Mouse (Mus musculus) lung, embryonic 14.5 days (tissue): Measurements from ENCODE around the gene Prkch. TPM values are rescaled to one million over a fixed set of nuclear protein-coding genes. Genes with fewer than 3 reads are reported as not detected.

Experiments
- ATAC-seq: fragments of 200-750 bp; cut with Nextera tagmentation; 2 replicates; pipeline ENCODE4 v1.8.0; 2017; ENCODE audit warnings: mild to moderate bottlenecking, moderate TSS enrichment, moderate library complexity; ENCODE audit not compliant: insufficient read depth
- DNase-seq: peaks from one replicate; pipeline ENCODE4 v3.0.0-alpha.2; 2015
- H3K27ac ChIP-seq: fragments of 300-500 bp; sonication (generic); 2 replicates; pipeline ENCODE4 v1.5.1; 2014; ENCODE audit warnings: low read depth, mild to moderate bottlenecking, moderate library complexity
- H3K27me3 ChIP-seq: fragments of 300-500 bp; sonication (generic); 2 replicates; pipeline ENCODE4 v1.6.1; 2014; ENCODE audit warnings: low read length, control low read depth; ENCODE audit not compliant: insufficient read depth
- H3K36me3 ChIP-seq: fragments of 300-500 bp; sonication (generic); 2 replicates; pipeline ENCODE4 v1.6.1; 2014; ENCODE audit warnings: control low read depth; ENCODE audit not compliant: insufficient read depth
- H3K4me1 ChIP-seq: fragments of 300-500 bp; sonication (generic); 2 replicates; pipeline ENCODE4 v1.6.1; 2014; ENCODE audit warnings: antibody characterized with exemption, control low read depth; ENCODE audit not compliant: insufficient read depth
- H3K4me2 ChIP-seq: fragments of 300-500 bp; sonication (generic); 2 replicates; pipeline ENCODE4 v1.6.1; 2014; ENCODE audit warnings: mild to moderate bottlenecking
- H3K4me3 ChIP-seq: fragments of 300-500 bp; sonication (generic); 2 replicates; pipeline ENCODE4 v1.5.1; 2014; ENCODE audit warnings: low read depth, low read length
- H3K9ac ChIP-seq: fragments of 300-500 bp; sonication (generic); 2 replicates; pipeline ENCODE4 v1.6.1; 2014
- H3K9me3 ChIP-seq: fragments of 300-500 bp; sonication (generic); 2 replicates; pipeline ENCODE4 v1.6.1; 2016; ENCODE audit warnings: low read depth, low read length, control low read depth
- CTCF ChIP-seq: IDR thresholded peaks from 2 replicates; pipeline ENCODE4 v1.5.1; 2016; ENCODE audit warnings: antibody characterized with exemption, low read depth
- WGBS: fragments of 180-500 bp; shearing (Covaris S2); extraction: QIAGEN DNeasy Blood & Tissue Kit; methylation state at CpG from one replicate; pipeline ENCODE4 v1.1.7; 2014; 5-methylcytosine and 5-hydroxymethylcytosine counted together
- polyA plus RNA-seq: library from polyadenylated mRNA; unstranded; fragments of >200 nt; fragmentation: Nextera tagmentation; extraction: Ambion mirVana; gene quantifications from 2 replicates; pipeline ENCODE4 v1.2.1, GENCODE M21; 2014

The Prkch gene
- polyA plus RNA-seq, 1 experiment from 2014 or later, result 18.0 TPM

DNA sequence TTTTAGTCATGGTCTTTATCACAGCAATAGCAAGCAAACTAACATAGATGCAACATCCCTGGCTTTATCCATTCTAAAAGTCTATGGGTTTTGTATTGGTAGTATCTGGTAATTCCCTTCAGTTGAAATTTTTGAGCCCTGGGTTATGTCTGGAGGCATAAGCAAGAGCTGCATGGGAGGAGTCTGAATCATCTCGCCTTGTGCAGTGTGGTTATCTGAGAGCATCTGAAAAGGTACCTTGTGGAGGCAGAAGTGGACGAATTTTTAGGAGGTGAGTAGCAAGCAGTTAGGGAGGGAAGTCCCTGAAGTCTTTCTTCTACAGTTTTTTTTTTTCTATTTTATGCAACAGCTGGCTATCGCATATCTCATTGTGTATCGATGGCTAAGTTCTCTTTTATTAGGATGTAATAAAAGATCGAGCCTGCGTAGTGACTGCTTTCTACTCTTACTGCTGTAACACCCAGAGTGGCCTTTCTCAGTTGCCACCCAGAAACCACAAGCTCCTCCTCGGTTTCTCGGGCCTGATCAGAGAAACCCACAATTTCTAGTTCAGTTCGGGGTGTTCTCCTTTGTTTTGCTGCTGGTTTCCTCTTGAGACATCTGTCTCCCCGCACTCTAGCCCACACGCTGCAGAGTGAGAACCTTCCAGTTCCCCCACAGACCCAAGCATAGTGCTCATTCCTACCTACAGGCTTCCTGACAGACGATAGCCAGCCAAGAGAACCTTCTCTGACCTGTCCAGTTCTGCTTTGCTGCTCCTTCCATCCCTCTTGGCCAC lies 8.6 kb downstream of the Prkch start:
- no peak overlapping the region for H3K4me3 ChIP-seq
- H3K27me3 ChIP-seq, result no peaks in the 10 kb centered on the region
- H3K4me1 ChIP-seq, result no peaks in the 10 kb centered on the region
- no peak overlapping the region for H3K27ac ChIP-seq
- no peak for TF ChIP-seq CTCF
- H3K36me3 ChIP-seq, result no peaks in the 10 kb centered on the region
- no peak for DNase-seq
- no peak overlapping the region for H3K4me2 ChIP-seq
- no peaks in the 10 kb centered on the region for H3K9me3 ChIP-seq
- H3K9ac ChIP-seq, result no peak overlapping the region
- no peak for ATAC-seq
- 82% methylated on average over 12 of the region's 12 CpGs for WGBS

DNA sequence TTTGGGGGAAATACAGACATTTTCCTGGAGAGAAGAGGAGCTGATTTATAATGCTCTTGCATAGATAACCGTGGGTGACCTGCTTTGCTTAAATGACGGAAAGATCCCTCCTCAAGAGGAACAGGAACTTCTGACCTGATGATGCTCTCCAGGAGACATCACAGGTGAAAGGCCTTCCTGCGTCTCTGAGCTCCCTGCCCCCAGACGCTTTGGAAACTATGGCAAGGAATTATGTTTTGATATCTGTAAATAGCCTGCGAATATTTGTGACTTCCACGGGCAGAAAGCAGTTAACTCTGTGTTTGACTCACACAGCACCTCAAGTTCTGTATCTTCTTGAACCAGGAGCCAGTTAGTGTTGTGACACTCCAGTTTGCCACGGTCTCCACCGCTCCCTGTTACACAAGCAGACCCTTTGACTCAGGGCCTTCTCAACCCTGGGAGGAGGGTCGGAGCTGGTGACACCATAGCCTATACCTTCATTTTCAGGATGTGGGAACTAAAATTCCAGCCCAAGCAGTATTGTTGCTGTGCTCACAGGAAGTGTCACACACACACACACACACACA lies 9.7 kb downstream of the Prkch start:
- Histone ChIP-seq H3K36me3 (no peaks in the 10 kb centered on the region), H3K4me3 (no peak overlapping the region), H3K4me2 (no peak overlapping the region), H3K4me1 (no peaks in the 10 kb centered on the region), H3K27ac (no peak overlapping the region), H3K27me3 (no peaks in the 10 kb centered on the region), H3K9me3 (no peaks in the 10 kb centered on the region), H3K9ac (no peak overlapping the region)
- DNase-seq (no peak), ATAC-seq (no peak)
- WGBS, result 68% methylated on average over 9 of the region's 9 CpGs
- no peak for TF ChIP-seq CTCF

DNA sequence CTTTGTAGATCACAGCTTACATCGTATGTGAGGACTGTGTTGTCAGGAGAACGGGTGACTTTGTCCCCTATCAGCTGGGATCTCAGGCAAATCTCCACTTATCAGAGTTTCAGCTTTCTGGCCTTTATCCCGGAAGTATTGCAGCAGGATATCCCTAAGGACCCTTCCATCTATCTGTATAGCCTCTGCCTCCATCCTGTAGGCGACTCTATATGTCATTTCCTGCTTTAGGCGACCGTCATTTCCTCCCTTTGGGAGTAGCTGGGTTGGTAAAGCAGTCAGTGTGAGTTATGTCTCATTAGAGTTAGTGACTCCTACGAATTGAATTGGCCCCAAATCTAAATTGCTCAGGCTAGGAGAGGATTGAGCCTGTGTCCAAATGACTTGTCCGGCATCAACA lies 10.6 kb downstream of the Prkch start:
- no peak overlapping the region for H3K4me3 ChIP-seq
- no peaks in the 10 kb centered on the region for H3K27me3 ChIP-seq
- WGBS, result 64% methylated on average over 8 of the region's 8 CpGs
- no peaks in the 10 kb centered on the region for H3K4me1 ChIP-seq
- no peaks in the 10 kb centered on the region for H3K36me3 ChIP-seq
- DNase-seq (no peak), ATAC-seq (no peak)
- no peak overlapping the region for H3K4me2 ChIP-seq
- H3K27ac ChIP-seq, result no peak overlapping the region
- TF ChIP-seq CTCF, result no peak
- H3K9ac ChIP-seq, result no peak overlapping the region
- H3K9me3 ChIP-seq, result no peaks in the 10 kb centered on the region

DNA sequence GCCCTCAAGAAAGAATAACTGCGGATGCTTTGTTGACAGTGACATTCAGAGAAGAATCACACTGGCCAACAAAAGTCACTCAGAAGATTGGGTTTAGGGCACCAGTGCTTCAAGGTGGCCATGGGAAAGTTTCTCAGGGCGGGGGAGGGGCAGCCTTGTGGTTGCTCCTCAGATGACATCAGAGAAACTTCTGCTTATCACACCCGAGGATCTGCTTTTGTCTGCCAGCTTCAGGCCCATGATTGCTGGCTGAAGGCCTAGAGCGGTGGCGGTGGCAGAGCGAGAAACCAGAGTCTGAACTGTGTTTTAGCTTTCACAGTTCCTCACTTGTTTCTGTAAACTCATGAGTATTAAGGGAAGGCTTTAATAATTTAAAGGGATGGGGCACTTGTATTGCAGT lies 13.6 kb downstream of the Prkch start:
- no peak for DNase-seq
- no peak overlapping the region for H3K9ac ChIP-seq
- no peaks in the 10 kb centered on the region for H3K27me3 ChIP-seq
- no peaks in the 10 kb centered on the region for H3K9me3 ChIP-seq
- H3K4me3 ChIP-seq, result no peak overlapping the region
- 39% methylated on average over 6 of the region's 6 CpGs for WGBS
- no peak overlapping the region for H3K27ac ChIP-seq
- H3K36me3 ChIP-seq, result no peaks in the 10 kb centered on the region
- no peak overlapping the region for H3K4me2 ChIP-seq
- no peaks in the 10 kb centered on the region for H3K4me1 ChIP-seq
- ATAC-seq, result no peak
- TF ChIP-seq CTCF, result no peak

DNA sequence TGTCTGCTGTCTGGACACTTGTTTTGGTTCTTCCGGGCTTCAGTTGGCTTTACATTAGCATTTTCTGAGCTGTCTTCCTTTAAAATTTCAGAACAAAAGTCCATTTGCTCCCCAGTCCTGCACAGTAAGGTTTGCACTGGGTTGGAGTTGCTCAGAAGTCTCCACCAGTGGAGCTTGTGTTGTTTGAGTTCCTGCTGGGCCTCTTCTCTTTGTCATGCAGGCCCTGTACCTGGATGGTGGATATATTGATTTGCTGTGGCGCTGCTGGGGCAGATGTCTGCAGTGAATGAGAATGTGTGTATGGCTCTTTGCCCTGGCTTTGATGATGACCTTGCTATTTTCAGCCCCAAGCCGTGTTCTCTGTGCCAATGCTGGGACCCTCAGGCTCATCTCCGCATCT lies 15.9 kb downstream of the Prkch start:
- WGBS, result 81% methylated on average over 4 of the region's 4 CpGs
- Histone ChIP-seq H3K27ac (no peak overlapping the region), H3K4me1 (no peaks in the 10 kb centered on the region), H3K4me2 (no peak overlapping the region), H3K27me3 (no peaks in the 10 kb centered on the region), H3K4me3 (no peak overlapping the region), H3K9me3 (no peaks in the 10 kb centered on the region), H3K9ac (no peak overlapping the region), H3K36me3 (no peaks in the 10 kb centered on the region)
- no peak for TF ChIP-seq CTCF
- ATAC-seq (no peak), DNase-seq (no peak)

DNA sequence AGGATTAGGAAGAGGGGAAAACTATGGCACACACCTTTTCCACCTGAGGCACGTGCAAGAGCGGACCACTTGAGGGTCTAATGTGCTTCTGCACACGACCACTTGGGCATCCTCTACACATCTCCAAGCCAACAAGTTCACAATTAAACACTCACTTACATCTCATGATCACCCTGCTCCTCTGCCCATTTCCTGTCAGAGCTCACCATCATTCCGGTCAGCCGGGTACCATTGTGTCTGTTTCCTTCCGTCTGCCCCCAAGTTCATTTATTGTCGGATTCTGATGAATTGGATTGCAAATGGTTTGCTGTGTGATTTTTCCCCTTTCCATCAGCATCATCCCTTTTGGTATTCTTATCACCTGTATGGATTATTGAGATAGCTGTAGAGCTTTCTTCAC lies 18.4 kb downstream of the Prkch start:
- ATAC-seq (no peak), DNase-seq (no peak)
- Histone ChIP-seq H3K27ac (no peak overlapping the region), H3K4me3 (no peak overlapping the region), H3K9me3 (no peaks in the 10 kb centered on the region), H3K9ac (no peak overlapping the region), H3K27me3 (no peaks in the 10 kb centered on the region), H3K36me3 (no peaks in the 10 kb centered on the region), H3K4me1 (0 out of 2 replicates have a peak, but pooled peaks cover 4% of the 10 kb centered on the region), H3K4me2 (no peak overlapping the region)
- WGBS, result 74% methylated on average over 7 of the region's 7 CpGs
- no peak for TF ChIP-seq CTCF

DNA sequence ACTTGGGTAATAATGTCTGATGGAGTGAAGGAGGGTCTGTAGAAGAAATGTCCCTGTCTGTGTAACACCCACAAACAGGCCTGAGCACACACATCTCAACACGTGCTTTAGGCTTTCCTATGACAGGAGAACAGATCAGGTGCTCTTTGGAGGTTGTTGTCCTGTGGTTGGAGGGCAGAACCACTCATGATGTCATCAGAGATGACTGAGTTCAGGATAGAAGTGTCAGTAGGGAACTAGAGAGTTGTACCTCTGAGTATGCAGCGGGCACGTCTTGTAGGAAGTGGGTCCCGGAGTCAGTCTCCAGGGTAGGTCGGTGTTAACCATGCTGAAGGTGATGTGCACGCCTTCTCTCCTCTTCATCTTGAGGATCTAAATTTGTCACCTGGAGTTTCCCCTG lies 19.1 kb downstream of the Prkch start:
- no peaks in the 10 kb centered on the region for H3K27me3 ChIP-seq
- no peak overlapping the region for H3K9ac ChIP-seq
- 0 out of 2 replicates have a peak, but pooled peaks cover 5% of the 10 kb centered on the region for H3K4me1 ChIP-seq
- H3K36me3 ChIP-seq, result no peaks in the 10 kb centered on the region
- H3K27ac ChIP-seq, result no peak overlapping the region
- H3K9me3 ChIP-seq, result no peaks in the 10 kb centered on the region
- no peak for DNase-seq
- ATAC-seq, result no peak
- WGBS, result 80% methylated on average over 6 of the region's 6 CpGs
- no peak overlapping the region for H3K4me2 ChIP-seq
- H3K4me3 ChIP-seq, result no peak overlapping the region
- no peak for TF ChIP-seq CTCF
